Mouse (Mus musculus) lung, postnatal 4 days (tissue): ENCODE results near the gene Pcp4l1.
A peak's percentile ranks its signal among the peaks of the same experiment; 100 is the strongest.
"Not testable (repeated sequence)": the region's sequence is repeated elsewhere in the genome, so short reads cannot be mapped to it uniquely, and the experiment has no call there.

Experiments used
- DNase-seq, 2 experiments: peaks; one replicate each; pipeline ENCODE4 v3.0.0; 2021

Pcp4l1 gene

DNA sequence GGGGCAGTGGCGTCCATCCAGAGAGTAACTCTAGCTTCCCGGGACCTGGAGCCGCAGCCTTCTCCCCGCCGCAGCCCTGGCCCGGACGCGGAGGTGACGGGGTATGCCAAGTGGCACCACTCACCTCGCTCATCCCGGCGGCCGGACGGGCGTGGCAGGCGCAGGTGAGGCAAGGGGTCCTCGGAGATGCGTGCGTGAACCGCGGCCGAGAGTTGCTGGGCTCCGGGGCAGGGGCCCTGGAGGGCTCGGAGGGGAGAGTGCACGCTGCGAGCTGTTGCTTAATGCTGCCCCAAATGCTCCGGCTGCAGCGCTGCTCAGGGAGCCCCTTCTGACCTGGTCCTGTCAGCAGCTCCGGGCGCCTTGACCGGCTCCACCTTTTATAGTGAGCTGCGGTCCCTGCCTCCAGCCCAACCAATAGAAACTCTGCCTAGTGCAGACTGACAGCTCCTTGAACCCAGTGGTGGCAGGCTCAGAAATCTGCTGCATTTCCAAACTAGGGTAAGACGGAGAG is at the start of gene Pcp4l1:
TSS of gene Pcp4l1 (minus strand) at position 382 of the 511 bp plus-strand sequence.
- peak; percentile 43 to 67 for DNase-seq

DNA sequence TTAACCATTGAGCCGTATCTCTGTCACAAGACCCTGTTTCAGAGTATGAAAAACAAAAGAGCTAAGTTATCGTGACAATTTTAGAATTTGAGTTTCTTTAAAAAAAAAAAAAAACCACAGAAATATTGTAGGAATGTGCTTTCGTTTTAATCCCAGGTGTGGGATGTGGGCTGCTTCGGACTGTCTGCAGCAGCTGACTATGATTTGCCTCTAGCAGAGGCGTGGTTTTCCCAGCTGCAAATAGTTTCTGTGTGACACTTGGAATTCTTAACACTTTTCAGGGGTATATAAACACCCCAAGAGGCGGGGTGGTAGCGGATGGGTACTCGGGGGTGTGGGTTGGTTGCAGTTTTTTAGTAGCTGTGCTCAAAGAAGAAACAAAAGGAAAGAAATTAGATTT is 49.3 kb upstream of the Pcp4l1 start:
- no peak for DNase-seq

DNA sequence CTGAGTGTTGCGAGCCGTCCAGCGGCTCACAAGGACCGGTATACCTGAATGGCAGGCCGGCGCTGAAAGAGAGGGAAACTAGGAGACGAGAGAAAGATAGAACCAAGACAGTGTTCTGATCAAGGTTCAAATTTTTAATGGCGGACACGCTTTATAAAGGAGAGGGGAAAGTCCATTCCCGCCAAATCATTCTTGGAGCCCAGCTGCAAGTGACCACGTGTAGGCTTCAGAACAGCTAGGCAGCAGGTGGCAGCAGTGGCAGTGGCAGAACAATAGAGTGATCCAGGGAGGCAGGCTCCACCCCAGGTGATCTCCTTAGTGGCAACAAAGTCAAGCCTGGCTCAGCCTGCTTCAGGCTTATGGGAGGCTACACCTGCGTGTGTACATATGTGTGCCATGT is 45.9 kb upstream of the Pcp4l1 start:
- DNase-seq, result not testable (repeated sequence)

DNA sequence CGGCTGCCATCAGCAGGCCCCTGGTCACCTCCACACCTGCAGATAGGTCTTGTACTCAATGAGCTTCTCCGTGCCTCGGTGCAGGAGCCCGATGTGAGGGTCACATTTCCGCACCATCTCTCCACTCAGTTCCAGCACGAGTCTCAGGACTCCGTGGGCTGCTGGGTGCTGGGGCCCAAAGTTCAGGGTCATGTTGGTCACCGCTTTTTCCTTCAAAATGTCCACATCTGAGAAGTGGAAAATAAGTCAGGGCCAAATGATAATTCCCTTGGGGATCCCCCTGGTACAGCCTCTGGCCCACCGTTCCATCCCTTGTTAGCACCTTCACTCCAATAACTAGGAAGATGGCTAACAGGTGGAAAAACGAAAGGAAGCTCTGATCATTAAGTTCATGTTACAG is 44.8 kb upstream of the Pcp4l1 start:
- no peak for DNase-seq

DNA sequence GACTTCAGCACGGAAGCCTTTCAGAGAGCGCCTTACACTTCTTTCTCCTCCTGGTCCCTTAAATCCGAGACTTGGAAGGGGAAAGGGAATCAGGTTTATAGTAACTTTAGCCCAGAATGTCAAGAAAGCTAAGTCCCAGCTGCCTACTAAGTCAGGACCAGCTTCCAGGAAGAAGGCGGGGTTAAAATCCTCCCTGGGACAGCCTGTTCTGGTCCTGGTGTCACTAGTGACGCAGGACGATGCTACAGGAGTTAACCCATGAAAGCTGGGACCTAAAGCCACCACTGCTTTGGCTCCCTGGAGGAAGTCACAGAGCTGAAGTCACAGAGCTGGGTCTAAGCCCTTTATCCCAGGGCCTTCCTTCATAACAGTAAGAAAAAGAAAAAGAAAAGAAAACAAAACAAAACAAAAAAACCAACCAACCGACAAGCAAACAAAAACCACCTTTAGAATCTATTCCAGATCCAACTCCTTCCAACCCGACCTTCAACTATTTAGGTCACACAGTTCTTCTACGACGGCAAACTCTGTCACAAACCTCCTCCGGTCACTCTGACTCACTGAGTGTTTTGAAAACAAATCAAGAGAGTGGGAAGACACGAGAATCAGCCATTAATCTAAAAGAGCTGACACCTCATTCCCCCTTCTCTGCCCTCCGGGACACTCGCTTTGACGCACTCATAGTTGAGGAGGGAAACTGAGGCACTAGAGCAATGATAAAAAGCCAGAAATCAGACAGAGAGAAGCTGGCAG is 44.1 kb upstream of the Pcp4l1 start:
- peak in 1 of 2 experiments; percentile 20 for DNase-seq

DNA sequence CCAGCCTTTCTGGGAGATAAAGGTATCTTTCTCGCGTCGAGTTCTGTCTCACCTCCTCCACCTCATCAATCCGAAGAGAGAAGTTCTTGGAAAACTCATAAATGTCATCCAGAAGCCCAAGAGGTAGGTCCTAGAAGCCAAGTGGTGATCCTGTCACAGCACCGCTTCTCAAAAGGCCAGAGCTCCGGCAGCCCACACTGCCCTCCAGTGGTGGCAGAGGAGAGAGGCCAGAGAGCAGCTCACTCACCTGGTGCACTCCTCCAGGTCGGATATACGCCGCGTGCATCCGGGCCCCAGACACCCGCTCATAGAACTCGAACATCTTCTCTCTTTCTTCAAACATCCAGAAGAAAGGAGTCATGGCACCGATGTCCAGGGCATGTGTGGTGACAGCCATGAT is 42.4 kb upstream of the Pcp4l1 start:
- peak; percentile 70 to 77 for DNase-seq

DNA sequence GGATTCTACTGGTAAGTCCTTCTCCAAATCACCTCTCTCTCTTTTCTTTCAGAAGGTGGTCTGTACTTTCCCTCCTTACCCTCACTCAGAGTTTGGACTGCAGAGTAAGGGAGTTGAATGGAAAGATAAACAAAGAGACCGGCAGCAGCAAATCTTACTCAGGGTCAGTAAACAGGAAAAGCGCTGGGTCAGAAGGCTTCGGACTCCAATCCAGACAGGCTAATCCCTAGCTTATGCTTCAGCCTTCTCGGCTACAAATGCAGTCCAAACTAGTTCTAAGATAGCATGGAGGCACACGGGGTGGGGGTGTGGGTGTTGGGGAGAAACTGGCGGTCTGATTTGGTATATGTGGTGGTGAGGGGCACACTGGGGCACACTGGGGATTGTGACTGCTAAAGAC is 41.4 kb upstream of the Pcp4l1 start:
- DNase-seq, result no peak

DNA sequence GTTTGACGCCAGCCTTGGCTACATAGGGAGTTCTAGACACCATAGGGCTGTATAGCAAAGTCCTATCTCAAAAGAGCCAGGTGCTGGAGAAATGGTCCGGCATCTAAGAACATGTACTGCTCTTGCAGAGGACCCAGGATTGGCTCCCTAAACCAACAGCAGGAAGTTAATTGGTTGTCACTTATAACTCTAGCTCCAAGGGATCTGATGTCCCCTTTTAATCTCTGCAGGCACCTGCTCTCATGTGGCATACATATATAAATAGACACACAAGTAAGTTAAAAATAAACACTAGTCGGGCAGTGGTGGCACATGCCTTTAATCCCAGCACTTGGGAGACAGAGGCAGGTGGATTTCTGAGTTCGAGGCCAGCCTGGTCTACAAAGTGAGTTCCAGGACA is 39.7 kb upstream of the Pcp4l1 start:
- DNase-seq, result no peak

DNA sequence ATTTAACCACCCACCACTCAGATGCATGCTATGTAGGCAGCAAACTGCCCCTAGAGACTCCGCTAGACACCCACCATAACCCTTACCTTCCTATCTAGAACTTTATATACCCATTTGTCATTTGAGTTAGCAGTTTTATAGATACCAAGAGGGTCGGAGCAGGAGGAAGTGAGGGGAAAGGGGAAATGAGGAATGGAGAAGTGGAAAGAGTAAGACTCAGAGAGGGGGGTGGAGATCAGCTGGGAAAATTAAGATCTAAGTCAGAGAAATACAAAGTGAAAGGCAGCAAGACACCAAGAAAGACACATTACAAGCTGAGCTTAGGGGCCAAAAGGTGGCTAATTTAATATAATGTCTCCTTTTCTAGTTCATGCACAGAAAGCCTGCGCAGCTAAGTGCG is 38.5 kb upstream of the Pcp4l1 start:
- DNase-seq, result no peak

DNA sequence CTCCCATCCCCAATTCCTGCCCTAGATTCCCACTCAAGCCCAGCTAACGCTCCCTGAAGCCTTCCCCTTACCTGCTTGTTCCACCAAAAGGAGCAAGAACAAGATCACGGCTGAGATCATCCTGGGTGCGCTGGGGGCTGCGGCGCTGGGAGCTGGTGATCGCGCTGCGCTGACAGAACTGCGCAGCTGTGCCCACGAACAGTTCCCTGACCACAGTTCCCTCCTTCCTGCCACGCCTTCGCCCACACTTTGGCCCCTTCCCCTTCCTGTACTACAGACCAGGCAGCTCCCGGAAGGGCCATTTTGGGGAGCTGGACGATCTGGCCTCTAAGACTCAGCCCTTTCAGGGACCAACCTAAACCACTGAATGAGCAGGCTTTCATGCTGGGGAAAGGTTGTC is 38.1 kb upstream of the Pcp4l1 start, which contains the start of gene Fcer1g:
TSS of gene Fcer1g (minus strand) at position 240 of the 400 bp plus-strand sequence.
- DNase-seq, result peak; percentile 62 to 65

DNA sequence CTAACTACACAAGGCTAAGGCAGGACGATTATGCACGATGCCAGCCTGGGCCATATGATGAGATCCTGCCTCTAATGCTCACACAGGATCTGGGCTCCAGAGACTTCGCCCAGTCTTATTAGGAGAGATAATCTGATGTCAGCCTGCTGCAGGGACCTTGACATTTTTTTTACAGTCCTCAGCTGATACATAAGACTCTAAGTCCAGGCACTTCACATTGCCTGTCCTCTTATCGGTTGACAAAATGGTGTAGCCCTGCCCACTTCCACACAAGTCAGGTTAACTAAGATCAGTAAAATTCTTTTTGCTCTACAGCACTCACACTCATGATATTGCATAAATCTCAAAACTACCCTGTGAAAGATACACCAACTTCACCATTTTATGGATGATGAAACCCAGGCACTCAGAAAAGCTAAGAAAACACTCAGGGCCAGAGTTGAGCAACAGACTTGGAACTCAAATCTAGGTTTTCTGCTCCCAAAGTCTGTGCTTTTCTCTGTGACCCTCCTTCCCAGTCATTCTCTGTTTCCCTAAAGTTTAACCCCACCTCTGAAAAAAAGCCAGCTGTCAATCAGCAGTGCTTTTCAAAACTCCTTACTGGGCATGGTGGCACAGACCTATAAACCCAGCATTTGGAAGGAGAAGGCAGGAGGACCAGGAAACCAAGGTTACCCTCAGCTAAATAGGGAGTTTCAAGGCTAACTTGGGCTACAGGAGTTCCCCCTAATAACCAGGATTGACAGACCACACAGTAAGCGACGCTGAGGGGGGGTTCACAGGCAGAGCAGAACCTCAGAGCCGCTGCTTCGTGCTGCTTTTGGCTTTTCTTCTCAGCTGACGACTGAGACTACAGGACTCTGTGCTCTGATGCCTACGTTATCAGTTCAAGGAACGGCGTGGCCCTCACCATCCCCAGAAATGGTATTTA is 37.0 kb upstream of the Pcp4l1 start:
- peak in 1 of 2 experiments; percentile 49 for DNase-seq

DNA sequence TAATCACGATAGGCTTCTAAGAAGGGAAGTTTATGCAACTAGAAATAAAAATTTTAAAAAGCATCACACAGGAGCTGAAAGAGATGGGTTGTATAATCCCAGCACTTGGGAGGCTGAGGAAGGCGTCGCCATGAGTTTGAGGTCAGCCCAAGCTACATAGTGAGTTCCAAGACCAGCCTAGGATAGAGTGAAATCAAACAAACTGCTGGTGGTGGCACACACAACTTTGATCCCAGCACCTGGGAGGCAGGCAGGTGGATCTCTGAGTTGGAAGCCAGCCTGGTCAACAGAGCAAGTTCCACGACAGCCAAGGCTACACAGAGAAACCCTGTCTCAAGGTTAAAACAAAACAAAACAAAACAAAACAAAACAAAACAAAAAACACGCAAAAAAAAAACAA is 36.3 kb upstream of the Pcp4l1 start:
- DNase-seq, result no peak

DNA sequence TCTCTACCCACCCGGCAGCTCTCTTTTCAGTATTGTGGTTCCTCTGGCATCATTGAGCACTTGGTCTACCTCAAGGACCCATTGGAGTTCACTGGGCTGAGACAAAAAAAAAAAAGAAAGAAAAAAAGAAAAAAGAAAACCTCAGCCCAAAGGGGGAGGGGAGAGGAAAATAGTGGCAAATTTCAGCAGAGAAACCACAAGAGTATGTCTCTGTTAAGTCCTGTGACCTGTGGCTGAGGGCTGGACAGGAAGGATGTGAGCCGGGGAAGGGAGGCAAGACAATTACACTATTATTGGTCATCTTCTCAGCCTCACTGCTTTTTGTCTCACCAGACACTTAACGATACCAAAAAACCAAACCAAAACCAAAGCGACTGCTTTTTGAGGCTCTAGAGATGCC is 35.8 kb upstream of the Pcp4l1 start:
- DNase-seq, result no peak

DNA sequence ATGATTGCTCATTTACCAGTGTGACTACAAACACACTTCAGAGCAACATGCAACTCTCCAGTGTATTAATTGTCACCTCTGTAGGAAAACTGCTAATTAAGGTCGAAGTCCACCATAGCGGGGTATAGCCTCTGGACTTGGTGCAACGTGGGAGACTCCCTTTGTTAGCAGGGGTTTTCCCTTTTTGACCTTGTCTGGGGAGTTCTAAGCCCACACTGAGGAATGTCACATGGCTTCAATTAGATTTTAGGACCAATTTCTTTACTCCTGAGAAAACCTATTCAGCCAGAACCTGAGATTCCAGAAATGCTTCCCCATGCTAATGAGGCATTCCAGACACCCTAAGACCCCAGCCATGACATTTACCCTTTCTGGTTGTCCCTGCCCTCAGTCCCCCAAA is 34.1 kb upstream of the Pcp4l1 start:
- no peak for DNase-seq

DNA sequence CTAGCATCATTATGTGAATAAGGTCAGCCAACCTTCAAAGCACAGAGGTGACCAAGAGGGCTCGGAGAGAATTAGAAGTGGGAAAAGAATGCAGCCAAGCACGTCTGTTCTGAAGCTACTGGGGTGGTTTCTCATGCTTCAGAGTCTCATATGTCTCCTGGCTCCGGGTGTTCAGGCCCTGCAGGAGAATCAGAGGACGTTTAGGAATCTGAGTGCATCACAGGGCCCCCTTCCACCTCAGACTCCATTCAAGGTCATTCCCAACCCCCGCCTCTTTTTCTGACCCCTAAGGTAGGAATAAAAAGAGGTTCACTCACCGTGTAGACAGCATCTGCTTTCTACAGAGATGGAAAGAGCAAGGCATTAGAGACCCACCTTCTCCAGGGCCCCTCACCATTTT is 33.7 kb upstream of the Pcp4l1 start:
- no peak for DNase-seq

DNA sequence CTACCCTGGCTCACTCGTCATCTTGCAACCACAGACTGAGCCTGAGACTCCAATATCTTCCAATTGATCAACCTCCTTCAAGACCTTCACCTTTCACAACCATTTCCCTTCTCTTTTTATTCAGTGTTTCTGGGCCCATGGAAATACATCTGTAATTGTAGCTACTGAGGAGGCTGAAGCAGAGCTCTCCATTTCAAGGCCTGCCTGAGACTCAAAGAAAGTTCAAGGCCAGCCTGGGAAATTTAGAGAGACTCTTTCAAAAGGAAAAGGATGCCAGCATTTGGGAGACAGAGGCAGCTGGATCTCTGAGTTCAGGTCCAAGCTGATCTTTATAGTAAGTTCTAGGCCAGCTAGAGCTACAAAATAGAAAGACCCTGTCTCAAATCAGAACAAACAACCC is 31.8 kb upstream of the Pcp4l1 start:
- DNase-seq, result no peak

DNA sequence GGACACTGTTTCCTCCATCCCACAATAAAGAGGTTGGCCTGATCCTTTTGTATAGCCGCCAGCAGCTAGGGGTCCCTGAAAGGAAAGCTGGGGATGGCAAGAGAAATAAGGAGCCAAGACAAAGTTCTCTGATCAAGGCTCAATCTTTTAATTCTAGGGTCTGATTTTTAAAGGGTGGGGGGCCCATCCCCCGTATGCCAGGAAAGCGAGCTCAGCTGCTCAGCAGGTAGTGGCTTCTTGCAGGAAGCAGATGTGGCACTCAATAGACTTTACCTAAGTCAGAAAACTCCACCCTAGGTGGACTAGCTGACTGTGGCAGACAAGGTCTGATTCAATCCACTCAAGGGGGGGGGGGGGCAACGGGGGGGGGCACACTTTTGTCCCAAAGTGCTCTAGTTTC is 30.7 kb upstream of the Pcp4l1 start:
- no peak for DNase-seq

DNA sequence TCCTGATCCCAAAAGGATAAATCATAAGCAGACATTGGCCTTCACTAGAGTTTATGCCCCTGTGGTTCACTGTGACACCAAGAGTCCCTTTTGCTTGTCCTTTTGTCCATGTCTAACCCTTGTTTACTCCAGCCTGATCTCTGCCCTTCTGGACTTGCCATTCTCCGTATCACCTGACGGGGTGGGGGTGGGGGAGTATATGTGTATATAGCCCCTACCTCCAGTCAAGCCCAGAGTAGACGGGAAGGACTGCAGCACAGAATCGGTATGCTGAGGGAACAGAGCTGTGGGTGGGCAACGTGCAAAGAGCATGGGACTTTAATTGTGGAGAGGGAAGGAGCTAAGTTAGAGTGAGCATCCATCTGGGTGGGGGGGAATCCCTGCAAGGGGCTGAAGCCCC is 28.8 kb upstream of the Pcp4l1 start, which contains the start of gene Apoa2:
TSS of gene Apoa2 (plus strand) at position 198 of the 400 bp plus-strand sequence.
- DNase-seq, result no peak

DNA sequence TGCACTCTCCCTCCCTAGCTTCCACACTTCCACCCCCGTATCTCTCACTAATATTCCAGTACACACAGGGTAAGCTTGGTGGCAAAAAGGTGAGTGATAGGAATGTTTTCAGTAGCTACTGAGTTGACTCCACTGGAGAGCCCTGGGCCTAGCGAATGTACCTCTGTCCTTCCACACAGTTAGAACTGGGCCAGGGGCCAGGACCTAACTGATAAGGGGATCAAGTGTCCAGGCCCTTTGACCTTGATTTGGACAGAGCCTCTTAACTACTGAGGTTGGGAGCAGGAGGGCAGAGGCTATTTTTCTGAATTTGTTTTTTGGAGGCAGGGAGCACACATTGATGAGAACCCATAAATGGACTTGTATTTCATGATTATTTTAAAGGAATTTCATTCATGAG is 27.7 kb upstream of the Pcp4l1 start:
- peak in 1 of 2 experiments; percentile 26 for DNase-seq

DNA sequence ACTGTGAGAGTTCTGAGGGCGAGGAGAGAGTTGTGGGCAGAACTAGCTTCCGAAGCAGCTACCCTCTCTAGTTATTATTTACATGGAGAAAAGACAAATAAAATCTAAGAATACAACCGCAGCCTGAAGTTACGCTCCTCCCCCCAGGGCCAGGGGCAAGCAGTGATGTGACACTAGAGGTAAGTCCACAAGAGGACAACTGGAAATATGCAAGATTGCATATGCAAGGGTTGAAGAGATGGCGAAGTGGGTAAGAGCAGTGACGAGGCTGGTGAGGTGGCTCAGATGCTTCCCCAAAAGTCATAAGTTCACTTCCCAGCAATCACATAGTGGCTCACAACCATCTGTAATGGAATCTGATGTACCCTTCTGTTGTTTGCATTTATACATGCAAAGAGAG is 27.1 kb upstream of the Pcp4l1 start:
- DNase-seq, result no peak

DNA sequence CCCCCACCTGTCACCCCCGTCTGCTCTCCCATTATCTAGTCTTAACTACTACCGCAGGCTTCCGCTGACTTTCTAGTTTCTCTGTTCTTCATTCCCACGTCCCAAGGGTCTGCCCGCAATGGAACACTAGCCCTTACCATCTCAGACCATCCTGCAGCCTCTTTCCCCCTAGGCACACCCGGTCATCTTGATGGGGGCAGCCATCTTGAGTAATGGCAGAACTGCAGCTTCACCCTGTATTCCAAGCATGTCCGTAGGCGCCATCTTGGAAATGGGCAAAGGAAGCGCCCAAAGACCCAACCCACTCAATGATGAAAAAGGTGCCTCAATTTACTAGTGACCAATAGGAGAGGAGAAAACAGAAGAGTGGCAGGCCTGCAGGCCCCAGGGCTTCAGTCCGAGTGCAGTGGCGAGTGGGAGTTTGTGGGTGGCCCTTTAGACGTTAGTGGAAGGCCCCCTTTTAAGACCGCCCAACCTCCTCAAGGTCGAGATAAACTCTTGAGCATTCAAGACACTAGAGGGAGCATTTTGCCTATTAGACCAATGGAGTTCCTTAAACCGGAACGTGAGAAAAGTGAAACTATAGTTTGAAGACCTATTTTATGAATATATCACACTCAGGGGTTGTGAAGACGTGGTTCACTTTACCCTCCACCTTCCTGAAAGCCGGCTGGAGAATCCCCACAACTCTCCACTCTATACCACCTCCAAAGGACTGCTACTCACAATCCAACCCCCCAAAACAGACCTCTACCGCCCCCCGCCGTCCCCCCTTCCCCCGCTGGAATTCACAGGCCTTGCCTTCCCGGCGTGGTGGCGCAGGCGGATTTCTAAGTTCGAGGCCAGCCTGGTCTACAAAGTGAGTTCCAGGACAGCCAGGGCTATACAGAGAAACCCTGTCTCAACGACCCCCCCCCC is 26.4 kb upstream of the Pcp4l1 start, which contains the start of gene Tomm40l:
TSS of gene Tomm40l (minus strand) at position 277 of the 918 bp plus-strand sequence.
- peak; percentile 94 to 98 for DNase-seq
